Mouse (Mus musculus) spleen, postnatal 36 days (tissue): Measurements from ENCODE around the gene Pcsk4.
"Not testable (repeated sequence)": the region's sequence is repeated elsewhere in the genome, so short reads cannot be mapped to it uniquely, and the experiment has no call there.

ENCODE experiments used
- DNase-seq, 2 experiments: peaks; one replicate each; pipeline ENCODE4 v3.0.0; 2022; ENCODE audit warnings: low spot score in 2 of 2, mixed read lengths in 1 of 2

The Pcsk4 gene

GRCm38 (mm10) chr10:80348244-80348781, 19.0 kb upstream of the Pcsk4 start, which contains the start of gene Adamtsl5:
Adamtsl5 (minus strand) TSS chr10:80348412.
- DNase-seq, result peak; percentile 57 to 65

- DNase-seq, result no peak
Measured at GRCm38 (mm10) chr10:80347514-80347967, 18.2 kb upstream of the Pcsk4 start.

- DNase-seq, result not testable (repeated sequence)
Measured at GRCm38 (mm10) chr10:80345929-80346328, 16.6 kb upstream of the Pcsk4 start.

GRCm38 (mm10) chr10:80345122-80345521, 15.8 kb upstream of the Pcsk4 start:
- DNase-seq, result peak; percentile 40 to 54

GRCm38 (mm10) chr10:80344131-80344661, 14.9 kb upstream of the Pcsk4 start:
- peak; percentile 38 to 62 for DNase-seq

- DNase-seq, result no peak
Measured at GRCm38 (mm10) chr10:80343425-80343895, 14.2 kb upstream of the Pcsk4 start.

- DNase-seq, result peak; percentile 52 to 62
Measured at GRCm38 (mm10) chr10:80342749-80343424, 13.6 kb upstream of the Pcsk4 start.

- no peak for DNase-seq
Measured at GRCm38 (mm10) chr10:80342305-80342748, 13.0 kb upstream of the Pcsk4 start.

- no peak for DNase-seq
Measured at GRCm38 (mm10) chr10:80341491-80342304, 12.4 kb upstream of the Pcsk4 start.

GRCm38 (mm10) chr10:80341026-80341425, 11.7 kb upstream of the Pcsk4 start:
- no peak for DNase-seq

GRCm38 (mm10) chr10:80339941-80340750, 10.8 kb upstream of the Pcsk4 start:
- peak; percentile 71 to 76 for DNase-seq

GRCm38 (mm10) chr10:80336263-80336662, 7.0 kb upstream of the Pcsk4 start:
- DNase-seq, result no peak

GRCm38 (mm10) chr10:80332525-80332989, 3.3 kb upstream of the Pcsk4 start:
- DNase-seq, result no peak

- DNase-seq, result peak; percentile 58 to 68
Measured at GRCm38 (mm10) chr10:80331636-80332524, 2.6 kb upstream of the Pcsk4 start.

- DNase-seq, result no peak
Measured at GRCm38 (mm10) chr10:80330888-80331287, 1.6 kb upstream of the Pcsk4 start.

GRCm38 (mm10) chr10:80330084-80330483, 786 bp upstream of the Pcsk4 start:
- no peak for DNase-seq

- no peak for DNase-seq
Measured at GRCm38 (mm10) chr10:80325045-80325444, 4.3 kb downstream of the Pcsk4 start.

- no peak for DNase-seq
Measured at GRCm38 (mm10) chr10:80324120-80325037, 4.9 kb downstream of the Pcsk4 start.
